Mouse (Mus musculus): ENCODE data around the gene Atg16l2.

- TF ChIP-seq CTCF (IDR thresholded peaks at IDR 0.05; ENCODE audit: insufficient read depth, low read length), result no peak
- no peak for TF ChIP-seq POLR2A (IDR thresholded peaks at IDR 0.05; ENCODE audit: borderline replicate concordance, extremely low read depth, low read depth, low read length)
These were observed 29.4 kb downstream of the Atg16l2 start for GRCm38 (mm10) chr7:101272466-101273160.

Measured in lung, adult 2 months (tissue).